Mouse (Mus musculus) urinary bladder, postnatal 4 days (tissue): ENCODE data around the gene Alpl.
A peak's percentile ranks its signal among the peaks of the same experiment; 100 is the strongest.

Experiments used
- DNase-seq, 2 experiments: peaks; one replicate each; pipeline ENCODE4 v3.0.0; 2021 to 2022; ENCODE audit warnings: low spot score in 2 of 2

Alpl gene

GRCm38 (mm10) chr4:137770901-137771612 is 25.1 kb downstream of the Alpl start:
- DNase-seq: peak in 1 of 2 experiments; percentile 70

- DNase-seq: no peak
Measured at GRCm38 (mm10) chr4:137769635-137770034, 26.5 kb downstream of the Alpl start.

- no peak for DNase-seq
Measured at GRCm38 (mm10) chr4:137768831-137769230, 27.4 kb downstream of the Alpl start.

GRCm38 (mm10) chr4:137768381-137768780 is 27.8 kb downstream of the Alpl start:
- no peak for DNase-seq

DNA sequence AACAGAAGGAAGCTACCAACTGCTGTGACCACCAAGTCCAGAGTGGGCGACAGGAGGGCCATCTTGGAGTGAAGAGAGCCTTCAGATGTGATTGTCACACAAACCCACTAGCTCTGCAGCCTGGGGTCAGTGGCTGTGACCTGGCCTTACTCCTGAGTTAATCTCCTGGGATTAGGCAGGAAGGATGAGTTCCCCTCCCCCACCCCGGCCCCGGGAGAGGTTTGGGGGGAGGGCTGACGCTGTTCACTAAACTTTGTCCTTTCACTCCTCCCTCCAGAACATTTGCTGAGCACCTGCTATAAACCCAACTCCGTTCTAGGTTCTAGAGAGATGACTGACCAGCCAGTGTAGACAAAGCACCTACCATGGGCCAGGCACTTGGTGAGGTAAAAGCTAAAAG is 29.8 kb downstream of the Alpl start:
- DNase-seq: no peak

DNA sequence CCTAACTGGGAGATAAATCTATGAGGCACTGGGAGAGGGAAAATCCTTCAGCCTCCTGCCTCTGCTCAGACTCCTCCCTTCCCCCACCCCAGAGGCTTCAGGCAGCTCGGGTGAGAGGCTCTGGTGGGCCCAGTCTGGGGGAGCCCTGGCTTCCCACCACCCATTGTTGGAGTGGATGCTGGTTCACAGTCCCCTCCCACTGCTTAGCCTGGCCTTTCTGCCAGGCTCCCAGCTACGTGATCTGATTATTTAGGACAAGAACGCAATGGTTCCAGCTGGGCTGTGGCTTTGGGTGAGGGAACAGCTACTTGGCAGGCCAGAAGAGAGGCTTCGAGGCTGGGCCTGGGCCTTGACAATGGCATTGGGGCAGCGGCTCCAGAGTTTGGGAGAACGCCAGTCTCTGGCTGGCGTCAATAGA is 30.6 kb downstream of the Alpl start:
- no peak for DNase-seq

- DNase-seq: no peak
Measured at GRCm38 (mm10) chr4:137764621-137765020, 31.6 kb downstream of the Alpl start.

GRCm38 (mm10) chr4:137763920-137764495 is 32.2 kb downstream of the Alpl start:
- DNase-seq: no peak

- no peak for DNase-seq
Measured at GRCm38 (mm10) chr4:137762886-137763285, 33.3 kb downstream of the Alpl start.

DNA sequence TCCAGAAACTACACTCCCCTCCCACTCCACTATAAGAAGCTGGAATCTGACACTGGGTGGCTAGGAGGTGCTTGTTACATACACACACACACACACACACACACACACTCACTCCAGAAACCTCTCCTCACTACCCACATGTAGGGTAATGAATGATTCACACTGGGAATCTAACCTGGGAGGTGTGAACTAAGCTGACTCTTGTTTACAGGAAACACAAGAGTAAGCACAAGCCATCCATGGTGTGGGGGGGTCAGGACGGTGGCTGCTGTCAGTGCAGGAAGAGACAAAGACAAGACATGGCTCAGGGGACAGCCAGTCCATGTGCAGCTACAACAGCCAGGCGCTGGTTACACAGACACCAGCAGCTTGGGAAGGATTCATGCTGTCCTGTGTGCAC is 41.7 kb downstream of the Alpl start:
- DNase-seq: no peak

DNA sequence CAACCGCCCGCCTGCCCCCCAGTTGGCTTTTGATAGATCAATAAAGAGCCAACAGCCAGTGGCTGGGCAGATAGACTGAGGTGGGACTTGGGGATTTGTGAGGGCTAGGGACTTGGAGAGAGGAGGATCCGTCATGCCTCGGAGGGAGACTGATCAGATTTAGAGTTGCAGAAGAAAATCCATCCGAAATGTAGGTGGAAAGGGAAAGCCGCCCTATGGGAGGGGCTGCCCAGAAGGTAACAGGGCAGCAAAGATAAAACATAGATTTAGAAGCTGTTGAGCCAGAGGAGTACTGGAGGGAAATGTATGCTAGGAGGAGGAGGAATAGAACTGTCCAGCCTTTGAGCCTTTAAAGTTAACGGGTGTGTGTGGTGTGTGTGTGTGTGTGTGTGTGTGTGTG is 43.0 kb downstream of the Alpl start:
- no peak for DNase-seq

DNA sequence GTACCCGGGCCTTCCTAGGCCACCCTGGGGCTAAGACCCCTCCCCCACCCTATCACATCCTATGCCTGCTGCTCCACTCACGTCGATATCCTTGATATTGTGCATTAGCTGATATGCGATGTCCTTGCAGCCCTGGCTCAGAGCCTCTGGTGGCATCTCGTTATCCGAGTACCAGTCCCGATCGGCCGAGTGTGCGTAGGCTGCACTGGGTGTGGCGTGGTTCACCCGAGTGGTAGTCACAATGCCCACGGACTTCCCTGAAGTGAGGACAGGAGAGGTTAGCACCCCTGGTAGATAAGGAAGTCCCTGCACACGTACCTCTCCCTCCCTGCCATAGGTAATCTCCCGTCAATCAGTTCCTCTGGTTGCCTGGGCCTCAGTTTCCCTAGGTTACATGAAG is 43.7 kb downstream of the Alpl start:
- no peak for DNase-seq

- DNase-seq: no peak
Measured at GRCm38 (mm10) chr4:137751717-137752116, 44.5 kb downstream of the Alpl start.

GRCm38 (mm10) chr4:137751310-137751709 is 44.9 kb downstream of the Alpl start:
- DNase-seq: no peak

DNA sequence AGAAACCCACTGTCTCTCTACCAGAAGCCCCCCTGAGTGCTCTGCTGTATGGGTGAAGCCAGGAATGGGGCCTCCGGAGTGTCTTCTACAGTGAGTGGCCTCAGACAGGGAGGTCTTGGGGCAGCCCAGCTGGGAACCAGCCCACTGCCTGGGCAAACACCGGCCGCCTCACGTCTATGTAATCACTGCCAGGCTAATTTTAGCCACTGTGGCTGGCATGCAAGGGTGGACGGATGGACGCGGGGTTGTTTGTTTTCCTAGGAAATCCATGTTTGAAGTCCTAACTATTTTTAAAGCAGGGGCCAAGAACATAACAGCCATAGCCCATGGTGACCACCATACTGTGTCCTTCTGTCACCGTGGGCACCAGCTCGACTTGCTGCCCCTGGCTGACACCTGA is 46.1 kb downstream of the Alpl start:
- DNase-seq: no peak

DNA sequence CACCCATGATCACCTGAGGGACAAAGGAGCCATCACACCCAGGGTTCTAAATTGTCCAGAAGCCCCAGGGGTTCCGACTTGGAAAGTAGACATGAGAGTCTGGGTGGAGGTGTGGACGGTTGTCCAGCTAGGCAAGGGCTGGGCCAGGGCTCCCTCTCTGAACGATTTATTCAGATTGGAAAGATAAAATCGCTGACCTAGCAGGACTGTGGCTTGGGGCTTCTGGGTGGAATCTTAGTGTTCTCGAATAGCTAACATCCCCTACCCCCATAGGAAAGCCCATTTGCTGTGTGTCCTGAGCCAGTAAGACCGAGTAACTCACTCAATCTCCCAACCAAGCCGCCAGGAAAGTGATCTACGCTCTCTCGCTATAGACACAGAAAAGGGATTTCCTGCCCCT is 46.5 kb downstream of the Alpl start:
- DNase-seq: no peak

GRCm38 (mm10) chr4:137748726-137749125 is 47.5 kb downstream of the Alpl start:
- no peak for DNase-seq

- DNase-seq: no peak
Measured at GRCm38 (mm10) chr4:137747590-137747989, 48.6 kb downstream of the Alpl start.

- DNase-seq: no peak
Measured at GRCm38 (mm10) chr4:137747091-137747490, 49.1 kb downstream of the Alpl start.

GRCm38 (mm10) chr4:137744433-137744918 is 51.7 kb downstream of the Alpl start:
- DNase-seq: no peak

DNA sequence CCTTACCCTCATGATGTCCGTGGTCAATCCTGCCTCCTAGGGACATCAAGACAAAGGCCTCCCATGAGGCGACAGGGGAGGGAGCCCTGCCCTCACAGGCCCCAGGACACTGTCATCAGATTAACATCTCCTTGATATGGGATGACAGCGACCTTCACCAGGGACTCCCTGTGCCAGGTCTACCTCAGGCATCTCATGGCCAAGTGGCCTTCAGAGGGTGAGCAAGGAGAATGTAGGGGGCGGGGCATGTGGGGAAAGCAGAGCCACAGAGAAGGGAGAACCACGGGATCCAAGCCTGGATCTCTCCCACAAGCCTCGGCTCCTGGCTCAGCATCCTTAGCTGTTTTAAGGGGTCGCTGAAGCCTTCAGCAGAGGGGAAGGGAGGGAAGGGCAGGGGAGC is 52.4 kb downstream of the Alpl start:
- no peak for DNase-seq

- DNase-seq: no peak
Measured at GRCm38 (mm10) chr4:137740350-137740749, 55.8 kb downstream of the Alpl start.

- DNase-seq: no peak
Measured at GRCm38 (mm10) chr4:137739151-137739923, 56.8 kb downstream of the Alpl start.
